Mouse (Mus musculus): ENCODE results near the gene Cnr2.

GRCm38 (mm10) chr4:135883881-135884516, 11.2 kb upstream of the Cnr2 start:
- no peak for TF ChIP-seq POLR2A (IDR thresholded peaks at IDR 0.05; ENCODE audit: extremely low read depth, insufficient read depth, low read length)
- no peak for TF ChIP-seq CTCF (IDR thresholded peaks at IDR 0.05; ENCODE audit: low read depth, low read length)

All from liver, adult 2 months (tissue).